In genomic region chr19:55803121-55803520, GRCm38 (mm10) we compare ENCODE assay signal across 29 mouse cellular contexts.
DNase-seq lines count a peak whose midpoint lies in the region; ATAC-seq and TF ChIP-seq lines count a peak whose summit lies in the region.
"Had no signal": no experiment of that assay in that cellular context is flagged by ENCODE, and none has a peak within 500 bp of the region (broad histone marks: within the 10 kb centered on the region; RNA-seq: fewer than 3 reads in every experiment).

No protein-coding gene starts in this region.

- H3K9me3 ChIP-seq in lung, postnatal 0 days (ENCODE audit: low read length): no peaks in the 10 kb centered on the region
- H3K9me3 ChIP-seq: embryonic facial prominence, embryonic 12.5 days; heart, embryonic 12.5 days; hindbrain, embryonic 10.5 days; hindbrain, embryonic 15.5 days; kidney, embryonic 15.5 days; midbrain, embryonic 13.5 days; stomach, embryonic 15.5 days had no signal

- ATAC-seq in lung, postnatal 0 days: 0 out of 2 replicates have a peak, but pooled peaks have one; percentile 13
- peak; percentile 91 for ATAC-seq in megakaryocyte, adult 5-6 weeks (ENCODE audit: poor library complexity, severe bottlenecking)
- ATAC-seq: forebrain, embryonic 14.5 days; inflammation-experienced regulatory T-cells, adult 6 months; midbrain, embryonic 13.5 days had no signal

- H3K36me3 ChIP-seq in lung, postnatal 0 days (ENCODE audit: insufficient read depth, low read length): no peaks in the 10 kb centered on the region
- H3K36me3 ChIP-seq: G1E; hindbrain, embryonic 10.5 days; hindbrain, embryonic 15.5 days; kidney, embryonic 15.5 days; midbrain, embryonic 13.5 days; stomach, embryonic 15.5 days had no signal

- no peaks in the 10 kb centered on the region for H3K27me3 ChIP-seq in lung, postnatal 0 days (replicated peaks; ENCODE audit: insufficient read depth, low read length)
- H3K27me3 ChIP-seq: embryonic facial prominence, embryonic 12.5 days; heart, embryonic 12.5 days; hindbrain, embryonic 15.5 days; kidney, embryonic 15.5 days; midbrain, embryonic 13.5 days; stomach, embryonic 15.5 days had no signal

- DNase-seq in adrenal gland, postnatal 14 days: peak; percentile 40
- DNase-seq in adrenal gland, adult 8-10 months: no peak
- DNase-seq in lung, postnatal 0 days (ENCODE audit: low spot score): peak; percentile 64
- no peak for DNase-seq in lung, adult 2 months
- no peak for DNase-seq in kidney, postnatal 4 days
- no peak for DNase-seq in cerebellum, postnatal 14 days
- DNase-seq: cerebellum, adult 2 months; cerebellum, postnatal 25 days; gastrocnemius, postnatal 36 days; heart, adult 2 months; kidney, adult 11 months; kidney, postnatal 25 days; left cerebral cortex, postnatal 4 days; lung, adult 18-20 months; retina, postnatal 1 day; right cerebral cortex, postnatal 14 days; thymus, postnatal 14 days had no signal

- WGBS in lung, postnatal 0 days: 57% methylated on average over 1 of the region's 1 CpGs
- WGBS in lung, adult 2 months: 63% methylated on average over 1 of the region's 1 CpGs

- TF ChIP-seq POLR2A in lung, adult 2 months (IDR thresholded peaks at IDR 0.05; ENCODE audit: borderline replicate concordance, extremely low read depth, low read depth, low read length): no peak

- H3K4me3 ChIP-seq in lung, postnatal 0 days (ENCODE audit: low read depth, low read length): no peak overlapping the region
- no peak overlapping the region for H3K4me3 ChIP-seq in lung, adult 2 months (replicated peaks; ENCODE audit: extremely low read depth, low read depth, low read length)
- H3K4me3 ChIP-seq: embryonic facial prominence, embryonic 12.5 days; heart, adult 2 months; heart, embryonic 12.5 days; hindbrain, embryonic 10.5 days; hindbrain, embryonic 15.5 days; kidney, embryonic 15.5 days; layer of hippocampus, adult 2 months; midbrain, embryonic 13.5 days; stomach, embryonic 15.5 days had no signal

- no peak overlapping the region for H3K27ac ChIP-seq in lung, postnatal 0 days (ENCODE audit: low read length)
- H3K27ac ChIP-seq: embryonic facial prominence, embryonic 12.5 days; heart, adult 2 months; hindbrain, embryonic 10.5 days; hindbrain, embryonic 15.5 days; kidney, embryonic 15.5 days; layer of hippocampus, adult 2 months; stomach, embryonic 15.5 days had no signal

- peaks cover 13% of the 10 kb centered on the region; the same call in 1 of the 2 replicates for H3K4me1 ChIP-seq in lung, postnatal 0 days (ENCODE audit: insufficient read depth, low read depth, low read length)
- peaks cover 11% of the 10 kb centered on the region for H3K4me1 ChIP-seq in lung, adult 2 months (ENCODE audit: control insufficient read depth, insufficient read depth, low read length)

- no peak overlapping the region for H3K4me2 ChIP-seq in lung, postnatal 0 days (replicated peaks; ENCODE audit: low read depth, low read length)
- H3K4me2 ChIP-seq: embryonic facial prominence, embryonic 12.5 days; heart, embryonic 12.5 days; hindbrain, embryonic 15.5 days; kidney, embryonic 15.5 days; midbrain, embryonic 13.5 days; stomach, embryonic 15.5 days had no signal

- TF ChIP-seq EP300 in lung, postnatal 0 days (IDR thresholded peaks at IDR 0.05): peak; percentile 35; the same call in 1 of the 2 replicates

- TF ChIP-seq CTCF in lung, postnatal 0 days (IDR thresholded peaks at IDR 0.05): no peak
- no peak for TF ChIP-seq CTCF in lung, adult 2 months (IDR thresholded peaks at IDR 0.05; ENCODE audit: insufficient read depth, low read length)

- H3K9ac ChIP-seq in lung, postnatal 0 days (replicated peaks; ENCODE audit: low read depth): no peak overlapping the region
- H3K9ac ChIP-seq: embryonic facial prominence, embryonic 12.5 days; heart, embryonic 12.5 days; hindbrain, embryonic 15.5 days; kidney, embryonic 15.5 days; midbrain, embryonic 13.5 days; stomach, embryonic 15.5 days had no signal

Comparison
In these comparisons a context has a peak if more than half of its experiments do, and no peak if none do; other contexts are left out.
1. DNase-seq: peak in adrenal gland, postnatal 14 days (single experiment) and lung, postnatal 0 days (single experiment); none in adrenal gland, adult 8-10 months (single experiment), lung, adult 2 months (single experiment), kidney, postnatal 4 days (0 of 2) and cerebellum, postnatal 14 days (0 of 2).